Mouse (Mus musculus) left cerebral cortex, adult 9 months (tissue): ENCODE data around the gene Gm15155.
"Not testable (repeated sequence)": the region's sequence is repeated elsewhere in the genome, so short reads cannot be mapped to it uniquely, and the experiment has no call there.

Experiments
- DNase-seq, 2 experiments: peaks; one replicate each; pipeline ENCODE4 v3.0.0; 2022; ENCODE audit warnings: low spot score in 2 of 2

The Gm15155 gene

DNA sequence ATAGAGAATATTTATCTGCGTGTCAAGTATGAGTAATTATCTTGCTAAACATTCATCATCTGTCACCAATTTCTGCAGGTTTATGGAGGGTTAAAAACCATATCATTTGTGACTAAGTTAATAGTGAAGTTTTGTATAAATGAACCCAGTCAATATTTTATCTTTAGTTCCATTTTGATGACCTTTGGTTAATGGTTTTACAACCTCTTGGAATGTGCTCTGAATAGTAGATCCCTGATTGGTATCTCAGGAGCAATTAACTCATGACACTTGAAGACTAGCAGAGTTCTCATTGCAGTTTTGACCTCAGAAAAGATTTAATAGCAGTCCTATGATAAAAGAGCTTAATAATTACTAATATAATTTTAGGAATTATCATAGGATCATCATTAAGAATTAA is 385.2 kb downstream of the Gm15155 start:
- no peak for DNase-seq

DNA sequence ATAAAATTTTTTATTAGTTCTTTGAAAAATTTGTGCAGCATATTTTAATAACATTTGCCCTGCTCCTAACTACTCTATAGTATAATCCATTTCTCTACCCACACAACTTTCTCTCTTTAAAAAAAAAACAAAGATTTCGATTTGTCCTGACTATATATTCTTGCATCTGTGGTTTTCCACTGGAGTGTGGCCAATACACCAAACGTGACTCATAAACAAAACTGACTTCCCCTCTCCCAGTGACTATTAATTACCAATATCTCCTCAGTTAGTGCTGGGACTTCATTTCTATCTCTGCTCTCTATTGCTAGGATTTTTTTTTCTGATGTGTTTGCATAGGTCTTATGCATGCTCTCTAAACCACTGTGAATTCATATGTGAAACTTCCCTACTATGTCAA is 531.2 kb downstream of the Gm15155 start:
- no peak for DNase-seq

DNA sequence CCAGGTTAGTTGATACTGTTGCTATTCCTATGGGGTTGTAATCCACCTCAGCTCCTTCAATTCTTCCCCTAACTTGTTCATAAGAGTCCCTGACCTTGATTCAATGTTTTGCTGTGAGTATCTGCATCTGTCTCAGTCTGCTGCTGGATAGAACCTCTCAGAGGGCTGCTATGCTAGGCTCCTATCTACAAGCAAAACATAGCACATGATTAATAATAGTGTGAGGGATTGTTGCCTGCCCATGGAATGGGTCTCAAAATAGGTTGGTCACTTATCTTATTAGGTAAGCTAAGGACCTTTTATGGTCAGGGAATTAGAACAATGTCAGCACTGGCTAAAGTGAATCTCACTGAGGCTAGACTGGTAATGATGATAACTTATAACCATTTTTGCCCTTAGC is 547.0 kb downstream of the Gm15155 start:
- DNase-seq: no peak

DNA sequence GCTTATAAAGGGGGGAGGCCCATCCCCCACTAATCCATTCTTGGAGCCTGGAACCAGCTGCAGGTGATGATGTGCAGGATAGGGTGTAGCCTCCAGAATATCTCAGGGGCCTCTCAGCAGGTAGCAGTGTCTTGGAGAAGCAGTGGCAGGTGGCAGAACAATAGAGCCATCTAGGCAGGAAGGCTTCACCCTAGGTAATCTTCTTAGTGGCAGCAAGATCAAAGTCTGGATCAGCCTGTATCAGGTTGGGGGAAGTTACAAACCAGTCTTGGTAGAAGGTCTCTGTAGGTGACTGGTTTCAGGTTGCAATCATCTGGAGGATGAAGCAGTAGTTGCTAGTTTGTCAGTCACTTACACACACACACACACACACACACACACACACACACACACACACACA is 679.3 kb downstream of the Gm15155 start:
- DNase-seq: not testable (repeated sequence)
